Mouse (Mus musculus) liver, embryonic 14.5 days (tissue): ENCODE results near the gene Ank2.
A peak's percentile ranks its signal among the peaks of the same experiment; 100 is the strongest.

Experiments used
- CTCF ChIP-seq: IDR thresholded peaks from 2 replicates; pipeline ENCODE4 v1.5.1; 2016; ENCODE audit warnings: antibody characterized with exemption, low read depth, control low read depth
- EP300 ChIP-seq: IDR thresholded peaks from 2 replicates; pipeline ENCODE4 v1.6.1; 2016; ENCODE audit warnings: antibody characterized with exemption, low read depth

- no peak for TF ChIP-seq CTCF
- TF ChIP-seq EP300 = 0 out of 2 replicates have a peak, but pooled peaks have one; percentile 41
Measured at GRCm38 (mm10) chr3:127406883-127407282, 92.3 kb downstream of the Ank2 start.
